Mouse (Mus musculus) ES-E14 (cell line): ENCODE measurements around the gene Igfbp7.

Experiments
- CHD2 ChIP-seq: IDR thresholded peaks from 2 replicates; pipeline ENCODE4 v1.6.1; 2014; ENCODE audit warnings: mild to moderate bottlenecking, low read depth, low read length, inconsistent platforms
- HCFC1 ChIP-seq: IDR thresholded peaks from 2 replicates; pipeline ENCODE4 v1.6.1; 2012; ENCODE audit warnings: low read length, inconsistent platforms, borderline replicate concordance; ENCODE audit not compliant: insufficient read depth
- MAFK ChIP-seq: IDR thresholded peaks from 2 replicates; pipeline ENCODE4 v1.6.1; 2014; ENCODE audit warnings: mild to moderate bottlenecking, low read depth, low read length, inconsistent platforms; ENCODE audit not compliant: insufficient read depth

GRCm38 (mm10) chr5:77378027-77378426 lies 29.8 kb downstream of the Igfbp7 start:
- no peak for TF ChIP-seq HCFC1
- no peak for TF ChIP-seq MAFK
- TF ChIP-seq CHD2, result no peak
